Mouse (Mus musculus) neural tube, embryonic 15.5 days (tissue): ENCODE measurements at regions not wholly inside any gene's neighbourhood (a gene's known extent, or its start where the extent isn't known, plus 50 kb on each side); places are given as distances from the start of the nearest gene placed in this dataset.
A peak's percentile ranks its signal among the peaks of the same experiment; 100 is the strongest.

ENCODE experiments used
- ATAC-seq: fragments of 200-750 bp; cut with Nextera tagmentation; 2 replicates; pipeline ENCODE4 v1.8.0; 2017; ENCODE audit warnings: mild to moderate bottlenecking, moderate TSS enrichment, moderate library complexity; ENCODE audit not compliant: low FRiP score
- H3K27ac ChIP-seq: fragments of 300-500 bp; sonication (generic); replicated peaks from 2 replicates; pipeline ENCODE4 v1.5.1; 2015; ENCODE audit warnings: mild to moderate bottlenecking, inconsistent platforms
- H3K27me3 ChIP-seq: fragments of 300-500 bp; sonication (generic); replicated peaks from 2 replicates; pipeline ENCODE4 v1.6.1; 2015; ENCODE audit warnings: inconsistent platforms
- H3K36me3 ChIP-seq: fragments of 300-500 bp; sonication (generic); 2 replicates; pipeline ENCODE4 v1.6.1; 2015; ENCODE audit warnings: inconsistent platforms
- H3K4me1 ChIP-seq: fragments of 300-500 bp; sonication (generic); 2 replicates; pipeline ENCODE4 v1.6.1; 2015; ENCODE audit warnings: inconsistent platforms
- H3K4me2 ChIP-seq: fragments of 300-500 bp; sonication (generic); 2 replicates; pipeline ENCODE4 v1.6.1; 2015; ENCODE audit warnings: inconsistent platforms, mild to moderate bottlenecking, moderate library complexity
- H3K4me3 ChIP-seq: fragments of 300-500 bp; sonication (generic); replicated peaks from 2 replicates; pipeline ENCODE4 v1.5.1; 2015; ENCODE audit warnings: mild to moderate bottlenecking, inconsistent platforms
- H3K9ac ChIP-seq: fragments of 300-500 bp; sonication (generic); replicated peaks from 2 replicates; pipeline ENCODE4 v1.6.1; 2015; ENCODE audit warnings: mild to moderate bottlenecking, inconsistent platforms
- H3K9me3 ChIP-seq: fragments of 300-500 bp; sonication (generic); replicated peaks from 2 replicates; pipeline ENCODE4 v1.6.1; 2016; ENCODE audit warnings: inconsistent platforms
- WGBS: fragments of 180-500 bp; shearing (Covaris S2); methylation state at CpG from one replicate; pipeline ENCODE4 v1.1.7; 2015; ENCODE audit warnings: mixed read lengths; 5-methylcytosine and 5-hydroxymethylcytosine counted together

GRCm38 (mm10) chr14:114662028-114662427 lies 430.0 kb upstream of the Gpc5 start:
- H3K4me1 ChIP-seq, result no peaks in the 10 kb centered on the region
- no peaks in the 10 kb centered on the region for H3K36me3 ChIP-seq
- H3K4me2 ChIP-seq, result no peak overlapping the region
- 81% methylated on average over 2 of the region's 2 CpGs for WGBS
- H3K4me3 ChIP-seq, result no peak overlapping the region
- H3K9ac ChIP-seq, result no peak overlapping the region
- H3K9me3 ChIP-seq, result no peaks in the 10 kb centered on the region
- no peak for ATAC-seq
- H3K27ac ChIP-seq, result no peak overlapping the region
- no peaks in the 10 kb centered on the region for H3K27me3 ChIP-seq

GRCm38 (mm10) chr14:114685133-114685532 lies 406.9 kb upstream of the Gpc5 start:
- Histone ChIP-seq H3K9me3 (no peaks in the 10 kb centered on the region), H3K4me1 (no peaks in the 10 kb centered on the region), H3K36me3 (no peaks in the 10 kb centered on the region), H3K4me2 (no peak overlapping the region), H3K9ac (no peak overlapping the region), H3K4me3 (no peak overlapping the region), H3K27ac (no peak overlapping the region), H3K27me3 (no peaks in the 10 kb centered on the region)
- WGBS, result 79% methylated on average over 1 of the region's 1 CpGs
- ATAC-seq, result no peak

- no peak for ATAC-seq
- Histone ChIP-seq H3K27me3 (no peaks in the 10 kb centered on the region), H3K36me3 (no peaks in the 10 kb centered on the region), H3K4me2 (no peak overlapping the region), H3K4me1 (no peaks in the 10 kb centered on the region), H3K9me3 (no peaks in the 10 kb centered on the region), H3K9ac (no peak overlapping the region), H3K4me3 (no peak overlapping the region), H3K27ac (no peak overlapping the region)
- 91% methylated on average over 1 of the region's 1 CpGs for WGBS
Measured at GRCm38 (mm10) chr14:114694930-114695329, 397.1 kb upstream of the Gpc5 start.

DNA sequence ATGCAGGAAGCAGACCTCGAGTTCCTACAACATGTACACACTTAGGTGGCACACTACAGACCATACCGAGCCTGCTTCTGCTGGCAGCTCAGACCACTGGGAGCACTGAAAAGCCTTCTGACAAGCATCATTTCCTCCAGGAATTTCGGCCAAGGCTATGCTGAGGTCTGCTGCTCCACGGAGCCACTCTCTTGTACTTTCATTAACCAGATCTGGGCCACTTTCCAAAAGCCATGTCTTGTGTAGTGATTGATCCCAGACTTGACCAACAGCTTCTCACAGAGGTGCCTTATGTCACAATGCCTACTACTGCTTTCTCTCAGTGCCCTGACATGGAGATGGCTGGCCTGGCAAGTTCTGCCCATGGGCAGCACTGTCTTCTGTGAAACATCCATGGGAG lies 394.5 kb upstream of the Gpc5 start:
- ATAC-seq, result no peak
- Histone ChIP-seq H3K9ac (no peak overlapping the region), H3K4me2 (no peak overlapping the region), H3K9me3 (no peaks in the 10 kb centered on the region), H3K27me3 (no peaks in the 10 kb centered on the region), H3K4me3 (no peak overlapping the region), H3K36me3 (no peaks in the 10 kb centered on the region), H3K27ac (no peak overlapping the region), H3K4me1 (no peaks in the 10 kb centered on the region)
- 78% methylated on average over 4 of the region's 4 CpGs for WGBS

DNA sequence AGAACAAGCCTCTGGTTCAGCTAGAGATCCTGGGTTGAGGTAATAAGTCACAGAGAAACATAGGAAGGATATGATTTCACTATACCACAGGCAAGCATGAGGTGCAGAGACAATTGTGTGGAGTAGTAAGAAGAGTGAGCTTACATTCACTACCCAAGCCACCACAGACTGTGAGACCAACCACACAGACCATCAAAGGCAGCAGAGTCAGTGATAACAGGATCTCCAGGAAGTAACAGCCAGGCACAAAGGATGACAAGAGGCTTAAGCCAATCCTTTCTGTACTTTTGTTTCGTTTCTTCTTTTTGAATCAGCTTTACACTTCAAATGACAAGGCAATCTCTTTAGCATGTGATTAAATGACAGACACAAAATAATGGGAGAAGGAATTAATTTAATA lies 368.9 kb upstream of the Gpc5 start:
- Histone ChIP-seq H3K4me3 (no peak overlapping the region), H3K4me1 (no peaks in the 10 kb centered on the region), H3K9me3 (no peaks in the 10 kb centered on the region), H3K4me2 (no peak overlapping the region), H3K27me3 (no peaks in the 10 kb centered on the region), H3K9ac (no peak overlapping the region), H3K27ac (no peak overlapping the region), H3K36me3 (no peaks in the 10 kb centered on the region)
- WGBS, result 59% methylated on average over 1 of the region's 1 CpGs
- ATAC-seq, result no peak

- Histone ChIP-seq H3K4me3 (no peak overlapping the region), H3K27ac (no peak overlapping the region), H3K36me3 (no peaks in the 10 kb centered on the region), H3K4me2 (no peak overlapping the region), H3K9ac (no peak overlapping the region), H3K9me3 (no peaks in the 10 kb centered on the region), H3K4me1 (no peaks in the 10 kb centered on the region), H3K27me3 (no peaks in the 10 kb centered on the region)
- ATAC-seq, result no peak
- 74% methylated on average over 5 of the region's 5 CpGs for WGBS
Measured at GRCm38 (mm10) chr14:114767323-114767722, 324.7 kb upstream of the Gpc5 start.

- no peak for ATAC-seq
- no peak overlapping the region for H3K27ac ChIP-seq
- no peaks in the 10 kb centered on the region for H3K36me3 ChIP-seq
- no peaks in the 10 kb centered on the region for H3K9me3 ChIP-seq
- WGBS, result 77% methylated on average over 2 of the region's 2 CpGs
- H3K4me1 ChIP-seq, result no peaks in the 10 kb centered on the region
- H3K9ac ChIP-seq, result no peak overlapping the region
- H3K4me2 ChIP-seq, result no peak overlapping the region
- H3K4me3 ChIP-seq, result no peak overlapping the region
- no peaks in the 10 kb centered on the region for H3K27me3 ChIP-seq
Measured at GRCm38 (mm10) chr14:114776723-114777122, 315.3 kb upstream of the Gpc5 start.

GRCm38 (mm10) chr14:114781821-114782220 lies 310.2 kb upstream of the Gpc5 start:
- no peak overlapping the region for H3K4me3 ChIP-seq
- no peak overlapping the region for H3K4me2 ChIP-seq
- H3K27me3 ChIP-seq, result no peaks in the 10 kb centered on the region
- 93% methylated on average over 3 of the region's 3 CpGs for WGBS
- H3K9ac ChIP-seq, result no peak overlapping the region
- H3K36me3 ChIP-seq, result no peaks in the 10 kb centered on the region
- no peaks in the 10 kb centered on the region for H3K4me1 ChIP-seq
- no peak overlapping the region for H3K27ac ChIP-seq
- H3K9me3 ChIP-seq, result no peaks in the 10 kb centered on the region
- ATAC-seq, result no peak

DNA sequence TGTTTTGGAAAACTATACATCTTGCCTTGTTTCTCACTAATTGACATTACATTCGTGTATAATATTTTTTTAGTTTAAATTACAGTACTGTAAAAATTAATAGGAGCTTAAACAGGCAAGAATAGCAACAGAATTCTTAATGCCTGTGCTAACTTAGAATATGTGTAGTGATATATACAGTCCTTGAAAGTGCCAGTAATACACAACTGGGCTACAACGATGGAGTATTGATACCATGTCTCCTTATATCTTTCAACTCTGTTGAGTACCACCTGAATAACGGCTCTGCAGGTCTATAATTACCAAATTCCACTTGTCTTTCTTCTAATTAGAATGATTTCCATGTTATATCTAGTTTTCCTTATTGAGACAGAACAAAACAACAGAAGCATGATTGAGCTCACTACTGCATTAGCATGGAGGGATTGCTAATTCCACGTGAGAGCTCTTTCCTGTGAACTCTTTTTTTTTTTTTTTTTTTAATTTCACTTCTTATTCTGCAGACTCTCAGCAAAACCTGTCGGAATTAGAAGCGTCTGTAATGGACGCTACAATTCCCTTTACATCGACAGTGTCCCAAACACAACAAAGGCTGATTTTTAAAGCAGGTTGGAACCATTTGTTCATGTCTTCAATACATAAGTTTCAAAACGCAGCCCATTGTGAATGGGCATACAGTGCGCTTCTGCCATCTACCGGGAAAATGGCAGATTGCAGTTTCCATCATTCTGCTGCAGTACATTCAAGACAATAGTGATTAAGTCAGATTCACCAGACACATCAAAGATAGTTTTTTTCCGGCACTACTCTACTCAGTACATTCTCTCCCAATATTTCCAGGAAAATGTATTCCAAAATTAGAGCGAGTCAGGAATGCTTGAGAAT lies 300.8 kb upstream of the Gpc5 start:
- peak; percentile 85 for ATAC-seq
- 18% methylated on average over 13 of the region's 13 CpGs for WGBS
- H3K27ac ChIP-seq, result no peak overlapping the region
- H3K4me1 ChIP-seq, result no peaks in the 10 kb centered on the region
- H3K36me3 ChIP-seq, result no peaks in the 10 kb centered on the region
- peak overlapping the region; percentile 49 for H3K4me2 ChIP-seq
- H3K9ac ChIP-seq, result no peak overlapping the region
- H3K9me3 ChIP-seq, result no peaks in the 10 kb centered on the region
- no peaks in the 10 kb centered on the region for H3K27me3 ChIP-seq
- H3K4me3 ChIP-seq, result peak overlapping the region; percentile 26; the same call in 1 of the 2 replicates

DNA sequence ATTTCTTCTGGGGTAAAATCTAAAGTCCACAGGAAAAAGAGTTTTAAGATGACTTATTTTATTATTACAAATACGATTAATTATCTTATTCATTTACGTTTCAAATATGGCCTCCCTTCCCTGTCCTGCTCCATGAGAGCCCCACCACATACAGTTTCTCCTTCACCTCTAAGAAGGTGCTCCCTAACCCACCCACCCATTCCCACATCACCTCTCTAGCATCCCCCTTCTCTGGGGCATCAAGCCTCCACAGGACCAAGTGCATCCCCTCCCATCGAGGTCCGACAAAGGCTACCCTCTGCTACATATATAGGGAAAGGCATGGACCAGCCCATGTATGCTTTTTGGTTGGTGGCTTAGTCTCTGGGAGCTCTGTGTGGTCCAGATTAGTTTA lies 300.2 kb upstream of the Gpc5 start:
- Histone ChIP-seq H3K9ac (no peak overlapping the region), H3K27ac (no peak overlapping the region)
- ATAC-seq, result peak; percentile 39; the same call in 1 of the 2 replicates

DNA sequence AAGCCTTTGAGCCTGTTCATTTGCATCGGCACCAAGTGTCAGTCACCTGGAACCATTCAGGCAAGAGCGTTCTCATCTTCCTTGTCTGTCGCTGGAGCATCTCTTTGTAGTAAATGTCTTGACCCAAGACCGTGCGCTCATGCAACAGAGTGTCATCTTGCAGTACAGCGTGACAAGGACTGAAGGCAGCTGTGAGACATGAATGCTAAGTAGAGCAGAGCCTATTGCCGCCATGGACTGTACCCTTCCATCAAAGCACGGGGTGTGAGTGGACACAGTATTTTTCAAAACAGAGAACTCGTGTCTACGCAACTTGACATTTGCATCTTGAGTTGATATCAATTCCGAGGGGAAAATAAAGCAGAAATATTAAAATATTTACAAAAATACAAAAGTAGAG lies 287.4 kb upstream of the Gpc5 start:
- H3K4me3 ChIP-seq, result no peak overlapping the region
- 92% methylated on average over 11 of the region's 11 CpGs for WGBS
- no peaks in the 10 kb centered on the region for H3K4me1 ChIP-seq
- ATAC-seq, result no peak
- no peak overlapping the region for H3K4me2 ChIP-seq
- no peak overlapping the region for H3K9ac ChIP-seq
- no peaks in the 10 kb centered on the region for H3K27me3 ChIP-seq
- no peaks in the 10 kb centered on the region for H3K9me3 ChIP-seq
- no peaks in the 10 kb centered on the region for H3K36me3 ChIP-seq
- no peak overlapping the region for H3K27ac ChIP-seq

More for the DNA sequence above, 300.2 kb upstream of the Gpc5 start:
- H3K4me1 ChIP-seq, result no peaks in the 10 kb centered on the region
- no peak overlapping the region for H3K4me2 ChIP-seq
- WGBS, result 68% methylated on average over 4 of the region's 4 CpGs
- H3K27me3 ChIP-seq, result no peaks in the 10 kb centered on the region
- H3K4me3 ChIP-seq, result no peak overlapping the region
- no peaks in the 10 kb centered on the region for H3K36me3 ChIP-seq
- H3K9me3 ChIP-seq, result no peaks in the 10 kb centered on the region

GRCm38 (mm10) chr14:114808621-114809020 lies 283.4 kb upstream of the Gpc5 start:
- Histone ChIP-seq H3K27me3 (no peaks in the 10 kb centered on the region), H3K27ac (no peak overlapping the region), H3K4me2 (no peak overlapping the region), H3K4me3 (no peak overlapping the region), H3K36me3 (no peaks in the 10 kb centered on the region), H3K9ac (no peak overlapping the region), H3K9me3 (no peaks in the 10 kb centered on the region), H3K4me1 (no peaks in the 10 kb centered on the region)
- ATAC-seq, result no peak
- WGBS, result 49% methylated on average over 2 of the region's 2 CpGs
